Mouse (Mus musculus) intestine, embryonic 14.5 days (tissue): Measurements from ENCODE around the gene Dlg4. TPM values are rescaled to one million over a fixed set of nuclear protein-coding genes. Genes with fewer than 3 reads are reported as not detected.

Experiments
- ATAC-seq: fragments of 200-750 bp; cut with Nextera tagmentation; replicated peaks from 2 replicates; pipeline ENCODE4 v1.8.0; 2017; ENCODE audit warnings: low read depth, moderate number of reproducible peaks, moderate TSS enrichment, moderate library complexity; ENCODE audit not compliant: low FRiP score, low TSS enrichment
- DNase-seq: peaks from one replicate; pipeline ENCODE4 v3.0.0-alpha.2; 2018; ENCODE audit warnings: low spot score
- H3K27ac ChIP-seq: fragments of 300-500 bp; sonication (generic); 2 replicates; pipeline ENCODE4 v1.5.1; 2014; ENCODE audit warnings: low read depth, mild to moderate bottlenecking, control low read depth
- H3K27me3 ChIP-seq: fragments of 300-500 bp; sonication (generic); replicated peaks from 2 replicates; pipeline ENCODE4 v1.6.1; 2014; ENCODE audit warnings: low read length, control low read depth; ENCODE audit not compliant: control insufficient read depth, insufficient read depth
- H3K36me3 ChIP-seq: fragments of 300-500 bp; sonication (generic); 2 replicates; pipeline ENCODE4 v1.6.1; 2014; ENCODE audit warnings: low read length, control low read depth; ENCODE audit not compliant: control insufficient read depth, insufficient read depth
- H3K4me1 ChIP-seq: fragments of 300-500 bp; sonication (generic); replicated peaks from 2 replicates; pipeline ENCODE4 v1.6.1; 2014; ENCODE audit warnings: low read length, control low read depth, mixed read lengths; ENCODE audit not compliant: control insufficient read depth, insufficient read depth
- H3K4me2 ChIP-seq: fragments of 300-500 bp; sonication (generic); 2 replicates; pipeline ENCODE4 v1.6.1; 2014; ENCODE audit warnings: low read length
- H3K4me3 ChIP-seq: fragments of 300-500 bp; sonication (generic); 2 replicates; pipeline ENCODE4 v1.5.1; 2014; ENCODE audit warnings: low read depth, low read length, control low read depth, mixed read lengths
- H3K9ac ChIP-seq: fragments of 300-500 bp; sonication (generic); 2 replicates; pipeline ENCODE4 v1.6.1; 2014; ENCODE audit warnings: mild to moderate bottlenecking, low read length
- H3K9me3 ChIP-seq: fragments of 300-500 bp; sonication (generic); 2 replicates; pipeline ENCODE4 v1.6.1; 2016; ENCODE audit warnings: low read length, control low read depth; ENCODE audit not compliant: control insufficient read depth
- WGBS: fragments of 180-500 bp; shearing (Covaris S2); extraction: QIAGEN DNeasy Blood & Tissue Kit; methylation state at CpG from one replicate; pipeline ENCODE4 v1.1.7; 2014; 5-methylcytosine and 5-hydroxymethylcytosine counted together
- polyA plus RNA-seq: library from polyadenylated mRNA; unstranded; fragments of >200 nt; fragmentation: Nextera tagmentation; extraction: Ambion mirVana; gene quantifications from 2 replicates; pipeline ENCODE4 v1.2.1, GENCODE M21; 2014

Gene Dlg4
- polyA plus RNA-seq, 1 experiment from 2014 or later = 7.7 TPM

DNA sequence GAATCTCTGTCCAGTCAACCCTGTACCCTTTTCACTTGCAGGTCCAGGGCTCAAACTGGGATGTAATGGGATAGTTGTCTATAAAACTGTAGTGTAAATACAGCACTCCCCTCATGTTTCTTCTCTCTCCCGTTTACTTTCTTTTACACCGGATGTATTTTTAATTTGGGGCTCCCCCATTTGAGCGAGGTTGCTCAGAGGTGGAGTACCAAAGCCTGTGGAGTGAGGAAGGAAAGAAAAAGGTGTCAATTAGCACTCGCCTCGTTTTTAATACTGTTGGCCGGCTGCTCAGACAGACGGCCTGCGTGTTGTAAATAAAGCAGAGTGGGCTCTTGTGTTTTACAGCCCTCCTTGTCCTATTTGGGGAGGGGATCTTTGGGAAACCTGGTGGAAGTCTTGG lies 17.1 kb upstream of the Dlg4 start:
- H3K9ac ChIP-seq = no peak overlapping the region
- no peak for ATAC-seq

DNA sequence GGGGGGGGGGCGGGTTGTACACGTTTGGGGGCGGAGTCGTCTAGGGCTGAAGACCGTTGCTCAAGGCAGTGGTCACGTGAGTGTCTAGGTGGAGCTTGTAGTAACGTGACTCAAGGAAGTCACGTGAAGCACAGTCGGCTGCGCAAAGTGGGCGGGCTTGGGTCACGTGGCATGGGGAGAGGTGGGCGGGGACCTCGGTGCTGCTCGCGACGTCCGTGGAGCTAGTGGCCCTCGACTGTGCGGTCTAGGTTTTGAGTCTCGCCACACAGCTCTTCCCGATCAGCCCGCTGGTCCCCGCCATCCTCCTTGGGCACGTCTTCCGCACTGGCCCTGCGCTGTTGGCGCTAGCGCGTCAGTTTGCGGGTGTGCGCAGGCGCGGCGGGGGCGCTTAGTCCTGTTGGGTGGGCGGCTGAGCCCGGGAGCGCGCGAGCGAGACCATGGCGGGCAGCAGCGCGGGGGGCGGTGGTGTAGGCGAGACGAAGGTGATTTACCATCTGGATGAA lies 16.3 kb upstream of the Dlg4 start, which contains the start of gene Dvl2:
Dvl2 (plus strand) TSS at position 200 of the 503 bp plus-strand sequence.
- peak within 1 kb of the TSS; percentile 82 for H3K4me3 ChIP-seq
- H3K27me3 ChIP-seq = no peaks in the 10 kb centered on the region
- H3K9me3 ChIP-seq = no peaks in the 10 kb centered on the region
- H3K36me3 ChIP-seq = peaks cover 32% of the 10 kb centered on the region
- peak within 1 kb of the TSS; percentile 93 for H3K4me2 ChIP-seq
- under 1% methylated on average over 48 of the region's 48 CpGs for WGBS
- peak within 1 kb of the TSS; percentile 92 for H3K27ac ChIP-seq
- H3K4me1 ChIP-seq = peaks cover 30% of the 10 kb centered on the region
- peak within 1 kb of the TSS; percentile 67 for H3K9ac ChIP-seq
- ATAC-seq (peak; percentile 65), DNase-seq (peak; percentile 93)

More for the DNA sequence above, 17.1 kb upstream of the Dlg4 start:
- no peaks in the 10 kb centered on the region for H3K27me3 ChIP-seq
- H3K4me3 ChIP-seq = no peak overlapping the region
- H3K4me1 ChIP-seq = peaks cover 30% of the 10 kb centered on the region
- H3K27ac ChIP-seq = no peak overlapping the region; the same call in 1 of the 2 replicates
- no peaks in the 10 kb centered on the region for H3K9me3 ChIP-seq
- no peak for DNase-seq
- no peak overlapping the region for H3K4me2 ChIP-seq
- peaks cover 26% of the 10 kb centered on the region for H3K36me3 ChIP-seq
- 78% methylated on average over 8 of the region's 8 CpGs for WGBS

DNA sequence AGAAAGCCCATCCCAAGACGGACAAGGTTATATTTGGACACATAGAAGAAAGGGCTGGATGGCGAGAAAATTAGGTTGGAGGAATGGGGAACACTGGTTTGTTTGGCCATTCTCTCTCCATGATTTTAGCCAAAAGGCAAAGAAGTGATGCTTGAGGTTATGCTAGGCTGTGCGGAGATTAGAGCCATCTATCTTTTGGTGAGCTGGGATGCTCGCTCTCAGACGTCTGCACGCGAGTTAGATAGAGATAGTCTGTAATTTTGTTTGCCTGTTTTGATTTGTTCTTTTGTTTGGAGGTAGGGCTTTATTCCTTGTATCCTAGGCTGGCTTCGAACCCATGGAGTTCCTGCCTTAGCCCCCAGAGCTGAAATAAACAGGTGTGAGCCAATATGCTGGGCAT lies 15.6 kb upstream of the Dlg4 start:
- Histone ChIP-seq H3K4me1 (peaks cover 30% of the 10 kb centered on the region), H3K36me3 (peaks cover 39% of the 10 kb centered on the region), H3K9me3 (no peaks in the 10 kb centered on the region), H3K4me3 (peak overlapping the region; percentile 82), H3K27ac (peak overlapping the region; percentile 92), H3K27me3 (no peaks in the 10 kb centered on the region), H3K4me2 (peak overlapping the region; percentile 93), H3K9ac (peak overlapping the region; percentile 67)
- no peak for DNase-seq
- no peak for ATAC-seq
- WGBS = 10% methylated on average over 8 of the region's 8 CpGs

DNA sequence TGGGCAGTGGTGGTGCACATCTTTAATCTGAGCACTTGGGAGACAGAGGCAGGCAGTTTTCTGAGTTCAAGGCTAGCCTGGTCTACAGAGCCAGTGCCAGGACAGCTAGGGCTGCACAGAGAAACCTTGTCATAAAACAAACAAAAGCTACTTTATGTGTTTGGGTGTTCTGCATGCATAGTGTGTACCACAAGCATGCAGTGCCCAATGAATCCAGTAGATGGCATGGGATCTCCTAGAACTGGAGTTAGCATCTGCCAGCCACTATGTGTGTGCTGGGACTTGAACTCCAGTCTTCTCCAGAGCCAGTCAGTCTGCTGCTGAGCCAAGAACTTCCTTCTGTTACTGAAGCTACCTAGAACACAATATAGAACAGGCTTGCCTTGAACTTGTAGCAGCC lies 14.9 kb upstream of the Dlg4 start:
- DNase-seq = no peak
- no peak overlapping the region for H3K9ac ChIP-seq

DNA sequence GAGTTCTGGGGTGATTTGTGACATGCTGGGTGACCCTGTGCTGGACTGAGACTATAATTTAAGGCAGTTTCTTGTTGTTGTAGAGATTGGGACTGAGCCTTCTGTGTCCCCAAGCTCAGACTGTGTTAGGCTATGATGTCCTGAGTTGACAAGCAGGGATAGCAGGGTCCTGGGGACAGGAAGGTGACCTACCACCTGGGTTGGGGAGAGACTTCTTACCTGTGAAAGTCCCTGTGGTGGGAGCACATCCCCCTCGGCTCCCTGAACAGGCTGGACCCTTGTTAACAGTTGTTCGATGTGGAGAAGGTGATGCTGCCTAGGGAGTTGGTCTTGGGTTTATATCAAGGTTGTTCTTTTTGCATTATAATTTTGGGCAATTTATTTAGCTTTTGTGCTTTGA lies 14.3 kb upstream of the Dlg4 start:
- no peaks in the 10 kb centered on the region for H3K9me3 ChIP-seq
- no peak overlapping the region for H3K27ac ChIP-seq
- H3K4me2 ChIP-seq = peak overlapping the region; percentile 93
- H3K9ac ChIP-seq = no peak overlapping the region
- no peak for ATAC-seq
- 89% methylated on average over 2 of the region's 2 CpGs for WGBS
- H3K27me3 ChIP-seq = no peaks in the 10 kb centered on the region
- H3K4me3 ChIP-seq = peak overlapping the region; percentile 82; the same call in 1 of the 2 replicates
- DNase-seq = no peak
- peaks cover 29% of the 10 kb centered on the region for H3K4me1 ChIP-seq
- H3K36me3 ChIP-seq = peaks cover 52% of the 10 kb centered on the region

More for the DNA sequence above, 14.9 kb upstream of the Dlg4 start:
- Histone ChIP-seq H3K9me3 (no peaks in the 10 kb centered on the region), H3K36me3 (peaks cover 46% of the 10 kb centered on the region), H3K4me1 (peaks cover 30% of the 10 kb centered on the region), H3K27ac (no peak overlapping the region), H3K4me2 (peak overlapping the region; percentile 93), H3K27me3 (no peaks in the 10 kb centered on the region), H3K4me3 (peak overlapping the region; percentile 82)
- no peak for ATAC-seq

DNA sequence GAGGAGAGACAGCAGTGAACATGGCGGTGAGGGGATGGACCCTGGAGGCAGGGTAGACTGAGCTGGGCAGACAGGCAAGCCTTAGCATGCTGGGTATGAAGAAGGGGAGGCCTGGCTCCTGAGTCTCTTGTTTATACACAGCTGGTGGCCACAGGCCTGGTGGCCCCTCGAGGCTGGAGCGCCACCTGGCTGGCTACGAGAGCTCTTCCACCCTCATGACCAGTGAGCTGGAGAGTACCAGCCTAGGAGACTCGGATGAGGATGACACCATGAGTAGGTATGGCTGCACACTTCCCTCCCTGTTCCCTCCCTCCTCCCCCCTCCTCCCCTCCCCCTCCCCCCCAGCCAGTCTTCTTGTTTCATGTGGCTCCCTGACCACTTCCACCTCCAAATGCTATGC lies 11.2 kb upstream of the Dlg4 start:
- no peak overlapping the region for H3K4me3 ChIP-seq
- 72% methylated on average over 5 of the region's 5 CpGs for WGBS
- no peak overlapping the region for H3K9ac ChIP-seq
- ATAC-seq (no peak), DNase-seq (no peak)
- no peaks in the 10 kb centered on the region for H3K9me3 ChIP-seq
- no peaks in the 10 kb centered on the region for H3K27me3 ChIP-seq
- H3K27ac ChIP-seq = no peak overlapping the region
- H3K4me1 ChIP-seq = peaks cover 18% of the 10 kb centered on the region
- H3K4me2 ChIP-seq = no peak overlapping the region
- peaks cover 59% of the 10 kb centered on the region for H3K36me3 ChIP-seq

DNA sequence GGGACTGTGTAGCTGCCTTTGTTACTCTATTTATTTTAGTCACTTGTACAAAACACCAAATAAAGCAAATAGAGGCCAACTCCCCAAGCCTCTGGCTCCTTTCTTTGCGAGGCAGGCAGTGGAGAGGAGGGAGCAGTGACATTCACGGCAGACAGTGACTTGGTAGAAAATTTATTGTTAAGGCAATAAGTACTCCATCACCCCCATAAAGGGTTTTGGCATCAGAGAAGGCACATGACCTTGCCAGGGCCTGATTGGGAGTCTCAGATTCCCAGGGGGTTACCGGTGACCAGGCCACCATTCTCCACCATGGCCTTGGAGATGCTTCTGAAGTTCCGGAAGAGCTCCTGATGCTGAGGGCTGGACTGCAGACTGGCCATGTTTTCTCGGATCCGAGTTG lies 6.7 kb upstream of the Dlg4 start:
- peaks cover 89% of the 10 kb centered on the region for H3K36me3 ChIP-seq
- no peak overlapping the region for H3K9ac ChIP-seq
- no peak for ATAC-seq
- WGBS = 90% methylated on average over 6 of the region's 6 CpGs
- no peaks in the 10 kb centered on the region for H3K27me3 ChIP-seq
- H3K4me1 ChIP-seq = peaks cover 6% of the 10 kb centered on the region
- DNase-seq = no peak
- no peak overlapping the region for H3K4me3 ChIP-seq
- H3K27ac ChIP-seq = no peak overlapping the region
- no peak overlapping the region for H3K4me2 ChIP-seq
- H3K9me3 ChIP-seq = no peaks in the 10 kb centered on the region

DNA sequence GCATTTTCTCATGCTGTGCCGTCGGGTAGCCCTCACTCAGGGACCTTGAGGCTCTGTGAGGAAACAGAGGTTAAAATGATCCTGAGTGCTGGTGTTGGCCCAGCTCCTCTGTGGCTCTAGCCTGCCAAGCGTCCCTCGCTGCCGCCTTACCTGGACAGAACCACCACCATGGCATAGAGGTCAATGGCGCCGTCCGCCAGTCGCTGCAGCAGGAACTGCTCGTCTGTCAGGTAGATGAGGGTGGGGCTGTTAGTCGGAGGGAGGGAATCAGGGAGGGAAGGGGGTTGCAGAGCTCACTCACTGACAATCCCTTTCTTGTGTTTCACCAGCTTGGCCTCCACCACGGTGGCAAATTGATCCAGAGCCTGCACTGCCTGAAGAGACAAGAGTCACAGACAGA lies 6.2 kb upstream of the Dlg4 start:
- Histone ChIP-seq H3K27me3 (no peaks in the 10 kb centered on the region), H3K9me3 (no peaks in the 10 kb centered on the region), H3K9ac (no peak overlapping the region), H3K4me2 (no peak overlapping the region), H3K4me3 (no peak overlapping the region), H3K4me1 (peaks cover 6% of the 10 kb centered on the region), H3K27ac (no peak overlapping the region), H3K36me3 (peaks cover 84% of the 10 kb centered on the region)
- WGBS = 81% methylated on average over 12 of the region's 12 CpGs
- no peak for DNase-seq
- no peak for ATAC-seq

DNA sequence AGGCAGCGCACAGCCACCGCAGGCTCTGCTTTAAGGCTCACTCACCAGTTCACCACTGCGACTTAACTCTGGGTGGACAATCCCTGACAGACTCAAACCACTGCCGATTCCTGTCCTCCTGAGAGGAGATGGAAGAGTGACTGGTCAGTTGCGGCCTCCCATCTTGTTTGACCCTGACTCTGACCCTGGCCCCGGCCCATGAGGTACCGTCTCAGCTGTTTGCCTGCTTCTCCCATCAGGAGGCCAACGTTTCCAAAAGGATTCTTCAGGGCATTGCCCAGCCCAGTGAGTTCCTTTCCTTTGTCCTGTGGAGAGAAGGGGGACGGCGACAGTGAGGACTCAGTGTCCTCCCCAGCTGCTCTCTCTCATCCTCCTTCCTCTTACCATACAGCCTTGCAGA lies 5.8 kb upstream of the Dlg4 start:
- no peak overlapping the region for H3K9ac ChIP-seq
- H3K4me2 ChIP-seq = no peak overlapping the region
- peaks cover 6% of the 10 kb centered on the region for H3K4me1 ChIP-seq
- no peaks in the 10 kb centered on the region for H3K9me3 ChIP-seq
- H3K27ac ChIP-seq = no peak overlapping the region
- WGBS = 88% methylated on average over 10 of the region's 10 CpGs
- H3K36me3 ChIP-seq = peaks cover 80% of the 10 kb centered on the region
- DNase-seq (no peak), ATAC-seq (no peak)
- no peaks in the 10 kb centered on the region for H3K27me3 ChIP-seq
- no peak overlapping the region for H3K4me3 ChIP-seq
